Mouse (Mus musculus) CH12.LX (cell line): ENCODE measurements around the gene Sap25.

Experiments
- CHD1 ChIP-seq: IDR thresholded peaks from 2 replicates; pipeline ENCODE4 v1.6.1; 2012; ENCODE audit warnings: low read depth, low read length, improper control_type of control experiment, inconsistent platforms
- CTCF ChIP-seq, 2 experiments: IDR thresholded peaks in 1 of 2; conservative IDR thresholded peaks in 1 of 2; 2 replicates each; pipeline ENCODE4 v1.5.1; 2011 to 2012; ENCODE audit warnings: low read depth in 2 of 2, low read length in 2 of 2, improper control_type of control experiment in 1 of 2, inconsistent platforms in 1 of 2, mild to moderate bottlenecking in 1 of 2, moderate library complexity in 1 of 2
- E2F4 ChIP-seq: IDR thresholded peaks from 2 replicates; pipeline ENCODE4 v1.6.1; 2011; ENCODE audit warnings: low read depth, low read length, improper control_type of control experiment; ENCODE audit not compliant: insufficient replicate concordance
- EP300 ChIP-seq: IDR thresholded peaks from 2 replicates; pipeline ENCODE4 v1.6.1; 2011; ENCODE audit warnings: low read length, improper control_type of control experiment
- IRF4 ChIP-seq: IDR thresholded peaks from 2 replicates; pipeline ENCODE4 v1.6.1; 2014; ENCODE audit warnings: low read depth, mild to moderate bottlenecking, inconsistent platforms, low read length, improper control_type of control experiment
- MAX ChIP-seq: IDR thresholded peaks from 2 replicates; pipeline ENCODE4 v1.6.1; 2011; ENCODE audit warnings: low read length, improper control_type of control experiment
- POLR2A ChIP-seq: IDR thresholded peaks from 2 replicates; pipeline ENCODE4 v1.6.1; 2011; ENCODE audit warnings: low read depth, mild to moderate bottlenecking, improper control_type of control experiment, low read length
- RAD21 ChIP-seq: IDR thresholded peaks from 2 replicates; pipeline ENCODE4 v1.6.1; 2011; ENCODE audit warnings: low read depth, mild to moderate bottlenecking, low read length, improper control_type of control experiment, moderate library complexity

GRCm38 (mm10) chr5:137689974-137690373 is 48.8 kb downstream of the Sap25 start:
- TF ChIP-seq POLR2A: no peak
- no peak for TF ChIP-seq CHD1
- TF ChIP-seq EP300: no peak
- TF ChIP-seq IRF4: no peak
- TF ChIP-seq CTCF (conservative IDR thresholded peaks at IDR 0.05 in 1 of 2, IDR thresholded peaks at IDR 0.05 in 1 of 2; ENCODE audit: low read depth in 2 of 2, low read length in 2 of 2): no peak
- TF ChIP-seq RAD21: no peak
- TF ChIP-seq MAX: no peak
- no peak for TF ChIP-seq E2F4
